Mouse (Mus musculus) heart, embryonic 13.5 days (tissue): ENCODE measurements around the gene Bcas3. TPM values are rescaled to one million over a fixed set of nuclear protein-coding genes. Genes with fewer than 3 reads are reported as not detected.

Source experiments
- ATAC-seq: fragments of 200-750 bp; cut with Nextera tagmentation; 2 replicates; pipeline ENCODE4 v1.8.0; 2017; ENCODE audit warnings: moderate TSS enrichment; ENCODE audit not compliant: insufficient number of reproducible peaks, low FRiP score, low TSS enrichment; ENCODE audit errors: extremely low read depth
- H3K27ac ChIP-seq: fragments of 300-500 bp; sonication (generic); replicated peaks from 2 replicates; pipeline ENCODE4 v1.5.1; 2015; ENCODE audit warnings: moderate library complexity, mild to moderate bottlenecking, inconsistent platforms
- H3K27me3 ChIP-seq: fragments of 300-500 bp; sonication (generic); replicated peaks from 2 replicates; pipeline ENCODE4 v1.6.1; 2015; ENCODE audit warnings: mild to moderate bottlenecking, inconsistent platforms
- H3K36me3 ChIP-seq: fragments of 300-500 bp; sonication (generic); 2 replicates; pipeline ENCODE4 v1.6.1; 2015; ENCODE audit warnings: mild to moderate bottlenecking, inconsistent platforms
- H3K4me1 ChIP-seq: fragments of 300-500 bp; sonication (generic); 2 replicates; pipeline ENCODE4 v1.6.1; 2015; ENCODE audit warnings: inconsistent platforms
- H3K4me2 ChIP-seq: fragments of 300-500 bp; sonication (generic); 2 replicates; pipeline ENCODE4 v1.6.1; 2015; ENCODE audit warnings: inconsistent platforms, mild to moderate bottlenecking, moderate library complexity
- H3K4me3 ChIP-seq: fragments of 300-500 bp; sonication (generic); 2 replicates; pipeline ENCODE4 v1.5.1; 2015; ENCODE audit warnings: moderate library complexity, mild to moderate bottlenecking, inconsistent platforms
- H3K9ac ChIP-seq: fragments of 300-500 bp; sonication (generic); 2 replicates; pipeline ENCODE4 v1.6.1; 2015; ENCODE audit warnings: inconsistent platforms, mild to moderate bottlenecking, moderate library complexity
- H3K9me3 ChIP-seq: fragments of 300-500 bp; sonication (generic); 2 replicates; pipeline ENCODE4 v1.6.1; 2016; ENCODE audit warnings: inconsistent platforms
- WGBS: fragments of 180-500 bp; shearing (Covaris S2); methylation state at CpG from one replicate; pipeline ENCODE4 v1.1.7; 2015; ENCODE audit warnings: mixed read lengths; 5-methylcytosine and 5-hydroxymethylcytosine counted together
- polyA plus RNA-seq: library from polyadenylated mRNA; unstranded; fragments of >200 nt; fragmentation: Nextera tagmentation; extraction: Ambion mirVana; gene quantifications from 2 replicates; pipeline ENCODE4 v1.2.1, GENCODE M21; 2015

Gene Bcas3
- polyA plus RNA-seq, 1 experiment from 2014 or later = 18.3 TPM

- Histone ChIP-seq H3K27ac (peak overlapping the region; percentile 42; the same call in 1 of the 2 replicates), H3K4me1 (peaks cover 54% of the 10 kb centered on the region), H3K9ac (no peak overlapping the region), H3K4me3 (no peak overlapping the region), H3K9me3 (no peaks in the 10 kb centered on the region), H3K36me3 (no peaks in the 10 kb centered on the region), H3K27me3 (peaks cover 11% of the 10 kb centered on the region; the same call in 1 of the 2 replicates), H3K4me2 (no peak overlapping the region)
- 70% methylated on average over 3 of the region's 3 CpGs for WGBS
- ATAC-seq = no peak
Measured at GRCm38 (mm10) chr11:85737893-85738292, 384.9 kb downstream of the Bcas3 start.

DNA sequence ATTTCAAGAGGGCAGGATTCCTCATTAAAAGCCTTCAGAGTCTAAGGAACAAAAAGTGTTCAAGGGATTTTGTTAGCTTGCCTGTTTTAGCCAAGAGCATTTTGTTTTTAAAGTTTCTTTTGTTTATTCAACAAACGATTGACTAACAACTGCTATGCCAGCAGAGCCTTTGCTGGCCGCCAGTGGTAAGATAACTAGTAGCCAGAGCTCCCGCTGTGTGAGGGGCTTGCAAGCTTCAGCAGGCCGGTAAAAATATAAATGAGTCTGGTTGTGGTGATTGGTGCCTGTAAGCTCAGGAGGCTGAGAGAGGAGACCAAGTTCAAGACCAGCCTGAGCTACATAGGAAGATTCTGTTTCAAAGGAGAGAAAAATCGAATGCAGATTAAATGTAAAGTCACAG lies 385.6 kb downstream of the Bcas3 start:
- Histone ChIP-seq H3K27me3 (peaks cover 16% of the 10 kb centered on the region; the same call in 1 of the 2 replicates), H3K36me3 (no peaks in the 10 kb centered on the region), H3K4me2 (no peak overlapping the region), H3K4me1 (peaks cover 48% of the 10 kb centered on the region), H3K4me3 (no peak overlapping the region), H3K9me3 (no peaks in the 10 kb centered on the region), H3K27ac (peak overlapping the region; percentile 73), H3K9ac (no peak overlapping the region)
- WGBS = 53% methylated on average over 5 of the region's 5 CpGs
- ATAC-seq = no peak

DNA sequence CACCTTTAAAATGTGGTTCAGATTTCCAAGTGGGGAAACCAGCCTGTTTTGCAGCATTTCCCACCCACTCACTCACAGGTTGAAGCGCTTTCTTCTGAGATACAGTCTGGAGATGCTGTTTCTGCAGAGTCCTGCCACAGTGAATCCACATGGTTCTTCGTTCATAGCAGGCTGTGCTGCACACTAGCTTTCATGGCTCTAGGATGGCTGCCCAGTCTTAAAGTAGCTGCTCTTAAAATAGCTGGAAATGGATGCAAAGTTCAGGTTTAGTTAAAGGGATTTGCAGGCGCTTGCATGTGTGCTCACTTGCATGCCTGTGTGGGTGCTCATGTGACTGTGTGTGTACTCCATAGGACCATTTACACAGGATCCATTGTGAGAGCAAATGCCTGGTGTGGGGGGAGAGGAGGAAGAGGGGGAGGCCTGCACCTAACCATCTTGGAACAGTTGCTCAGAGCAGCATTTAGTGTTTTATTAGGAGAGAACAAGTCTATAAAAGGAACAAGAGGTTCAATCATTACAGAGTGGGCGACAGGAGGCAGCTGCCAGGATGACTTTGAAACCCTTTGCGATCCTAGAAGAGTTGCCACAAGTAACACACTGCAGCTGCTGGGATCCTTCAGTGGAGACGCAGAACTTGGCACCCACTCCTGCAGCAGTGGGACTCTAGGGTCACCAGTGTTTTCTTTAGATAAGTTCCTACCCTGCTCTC lies 386.5 kb downstream of the Bcas3 start:
- Histone ChIP-seq H3K4me1 (peaks cover 39% of the 10 kb centered on the region), H3K27ac (peak overlapping the region; percentile 73), H3K4me3 (no peak overlapping the region), H3K9me3 (no peaks in the 10 kb centered on the region), H3K9ac (peak overlapping the region; percentile 15), H3K4me2 (peak overlapping the region; percentile 12; the same call in 1 of the 2 replicates), H3K27me3 (peaks cover 18% of the 10 kb centered on the region; the same call in 1 of the 2 replicates), H3K36me3 (no peaks in the 10 kb centered on the region)
- no peak for ATAC-seq
- WGBS = 38% methylated on average over 6 of the region's 6 CpGs

GRCm38 (mm10) chr11:85746373-85746772 lies 393.4 kb downstream of the Bcas3 start:
- Histone ChIP-seq H3K4me1 (peaks cover 9% of the 10 kb centered on the region), H3K36me3 (no peaks in the 10 kb centered on the region), H3K9ac (no peak overlapping the region), H3K27ac (no peak overlapping the region), H3K4me2 (no peak overlapping the region), H3K9me3 (no peaks in the 10 kb centered on the region), H3K27me3 (peaks cover 28% of the 10 kb centered on the region), H3K4me3 (no peak overlapping the region)
- no peak for ATAC-seq
- 66% methylated on average over 7 of the region's 7 CpGs for WGBS

DNA sequence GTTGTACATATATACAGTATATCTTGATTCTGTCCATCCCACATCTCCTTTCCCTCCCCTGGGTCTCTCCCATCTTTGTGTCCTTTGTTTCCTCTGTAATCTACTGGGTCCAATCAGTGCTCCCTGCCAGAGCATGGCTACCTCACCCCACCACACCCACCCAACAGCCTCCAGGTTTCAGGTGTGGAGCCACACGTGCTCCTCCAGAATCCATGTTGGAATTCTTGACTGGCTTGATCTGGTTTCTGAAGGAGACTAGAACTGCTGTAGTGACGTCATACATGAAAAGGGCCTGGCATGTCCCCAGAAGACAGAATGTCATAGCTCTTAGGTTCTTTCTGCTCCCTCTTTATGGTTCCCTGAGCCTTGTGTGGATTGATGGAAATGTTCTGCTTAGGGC lies 395.9 kb downstream of the Bcas3 start:
- Histone ChIP-seq H3K4me1 (peaks cover 11% of the 10 kb centered on the region), H3K4me2 (no peak overlapping the region), H3K27me3 (peaks cover 14% of the 10 kb centered on the region; the same call in 1 of the 2 replicates), H3K36me3 (no peaks in the 10 kb centered on the region), H3K9ac (no peak overlapping the region), H3K27ac (no peak overlapping the region), H3K4me3 (no peak overlapping the region), H3K9me3 (no peaks in the 10 kb centered on the region)
- 91% methylated on average over 2 of the region's 2 CpGs for WGBS
- ATAC-seq = no peak

DNA sequence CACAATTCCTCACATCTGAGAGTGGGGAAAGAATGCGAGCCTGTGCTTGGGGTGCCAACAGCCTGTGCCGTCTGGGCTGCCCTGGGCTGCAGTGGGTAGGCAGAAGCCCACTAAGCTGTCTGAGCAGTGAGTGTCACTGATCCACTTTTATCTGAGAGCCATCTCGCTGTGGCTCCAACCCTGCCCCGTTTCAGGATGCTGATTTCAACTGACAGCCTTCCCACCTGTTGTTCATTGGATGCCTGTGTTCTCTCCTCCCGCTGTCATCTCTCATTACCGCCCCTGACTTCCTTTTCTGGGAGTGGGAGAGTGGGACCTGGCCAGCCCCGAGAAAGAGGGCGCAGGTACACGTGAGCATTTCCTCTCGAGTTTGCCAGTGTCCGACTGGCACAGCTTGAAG lies 398.2 kb downstream of the Bcas3 start:
- Histone ChIP-seq H3K9ac (no peak overlapping the region), H3K4me3 (no peak overlapping the region), H3K9me3 (no peaks in the 10 kb centered on the region), H3K27me3 (peaks cover 14% of the 10 kb centered on the region; the same call in 1 of the 2 replicates), H3K27ac (no peak overlapping the region), H3K4me1 (peaks cover 19% of the 10 kb centered on the region), H3K36me3 (no peaks in the 10 kb centered on the region), H3K4me2 (no peak overlapping the region)
- 40% methylated on average over 11 of the region's 11 CpGs for WGBS
- no peak for ATAC-seq

GRCm38 (mm10) chr11:85754631-85755502 lies 401.9 kb downstream of the Bcas3 start:
- WGBS = 61% methylated on average over 13 of the region's 13 CpGs
- Histone ChIP-seq H3K4me3 (no peak overlapping the region), H3K4me1 (peaks cover 28% of the 10 kb centered on the region), H3K4me2 (no peak overlapping the region), H3K36me3 (no peaks in the 10 kb centered on the region), H3K9me3 (no peaks in the 10 kb centered on the region), H3K9ac (no peak overlapping the region), H3K27ac (0 out of 2 replicates have a peak overlapping the region, but pooled peaks have one; percentile 36), H3K27me3 (peaks cover 14% of the 10 kb centered on the region; the same call in 1 of the 2 replicates)
- no peak for ATAC-seq

GRCm38 (mm10) chr11:85755503-85756044 lies 402.6 kb downstream of the Bcas3 start:
- Histone ChIP-seq H3K9me3 (no peaks in the 10 kb centered on the region), H3K4me2 (no peak overlapping the region), H3K27me3 (peaks cover 7% of the 10 kb centered on the region; the same call in 1 of the 2 replicates), H3K27ac (0 out of 2 replicates have a peak overlapping the region, but pooled peaks have one; percentile 13), H3K4me1 (peaks cover 34% of the 10 kb centered on the region), H3K4me3 (no peak overlapping the region), H3K9ac (no peak overlapping the region), H3K36me3 (no peaks in the 10 kb centered on the region)
- WGBS = 77% methylated on average over 2 of the region's 2 CpGs
- ATAC-seq = no peak

DNA sequence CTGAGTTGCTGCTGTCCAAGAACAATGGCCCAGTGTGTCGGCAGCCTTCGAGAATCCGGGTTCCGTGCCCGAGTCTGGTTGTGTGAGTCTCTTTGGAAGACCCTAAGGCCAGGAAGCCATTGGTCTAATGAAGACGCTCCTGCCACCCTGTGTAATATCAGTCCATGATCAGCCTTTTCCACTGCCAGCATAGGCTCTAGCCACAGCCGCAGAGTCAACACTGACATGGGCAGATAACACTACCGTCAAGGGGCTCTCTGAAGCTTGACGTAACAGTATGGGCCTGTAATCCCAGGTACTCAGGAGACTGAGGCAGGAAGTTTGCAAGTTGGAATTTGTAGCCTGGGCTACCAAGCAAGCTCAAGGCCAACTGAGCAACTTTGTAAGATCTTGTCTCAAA lies 405.9 kb downstream of the Bcas3 start:
- H3K9ac ChIP-seq = no peak overlapping the region
- no peaks in the 10 kb centered on the region for H3K36me3 ChIP-seq
- no peak for ATAC-seq
- peaks cover 33% of the 10 kb centered on the region for H3K4me1 ChIP-seq
- 72% methylated on average over 9 of the region's 9 CpGs for WGBS
- no peak overlapping the region for H3K4me3 ChIP-seq
- no peaks in the 10 kb centered on the region for H3K9me3 ChIP-seq
- H3K27me3 ChIP-seq = peaks cover 23% of the 10 kb centered on the region; the same call in 1 of the 2 replicates
- H3K27ac ChIP-seq = no peak overlapping the region
- no peak overlapping the region for H3K4me2 ChIP-seq

DNA sequence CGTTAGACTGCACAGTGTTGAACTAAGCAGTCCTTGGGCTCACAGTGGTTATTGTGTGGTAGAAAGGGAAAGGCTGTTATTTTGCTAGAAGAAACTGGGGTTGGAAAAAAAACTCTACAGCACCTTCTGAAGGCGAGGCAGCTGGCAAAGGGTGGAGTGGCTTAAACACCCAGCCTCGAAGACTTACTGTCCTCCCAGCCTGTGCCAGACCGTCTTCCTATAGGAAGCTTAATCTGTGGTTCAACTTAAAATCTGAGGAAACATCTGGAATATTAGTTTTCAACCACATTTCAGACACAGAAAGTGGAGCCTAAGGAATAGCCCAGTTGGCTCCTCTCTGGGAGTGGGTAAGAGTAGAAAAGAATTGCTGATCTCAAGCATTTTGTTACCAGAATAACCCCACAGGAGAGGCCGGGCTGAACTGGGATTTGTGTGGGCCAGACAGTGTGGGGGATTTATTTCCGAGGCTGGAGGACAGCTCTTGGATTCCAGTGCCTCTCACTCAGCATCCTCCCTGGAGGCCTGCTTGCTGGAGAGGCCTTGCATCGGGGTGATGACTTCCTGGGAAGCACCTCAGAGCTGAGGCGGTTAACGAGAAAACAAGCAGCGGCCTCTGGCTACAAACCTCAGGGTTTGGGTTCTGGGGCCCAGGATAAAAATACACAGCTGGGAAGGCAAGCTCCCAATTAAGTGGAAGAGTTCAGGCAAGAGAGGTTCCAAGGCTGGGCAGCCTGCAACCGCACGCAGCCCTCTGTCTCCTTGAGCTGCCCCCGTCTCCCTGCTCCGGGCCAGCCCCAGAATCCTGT lies 406.9 kb downstream of the Bcas3 start:
- H3K9me3 ChIP-seq = no peaks in the 10 kb centered on the region
- no peak overlapping the region for H3K4me3 ChIP-seq
- peaks cover 26% of the 10 kb centered on the region for H3K27me3 ChIP-seq
- 62% methylated on average over 14 of the region's 14 CpGs for WGBS
- 0 out of 2 replicates have a peak overlapping the region, but pooled peaks have one; percentile 30 for H3K9ac ChIP-seq
- ATAC-seq = no peak
- H3K36me3 ChIP-seq = no peaks in the 10 kb centered on the region
- H3K4me2 ChIP-seq = no peak overlapping the region
- peak overlapping the region; percentile 74 for H3K27ac ChIP-seq
- peaks cover 30% of the 10 kb centered on the region for H3K4me1 ChIP-seq
